Mouse (Mus musculus) gastrocnemius, postnatal 14 days (tissue): ENCODE measurements around the gene Vmn1r125. TPM values are rescaled to one million over a fixed set of nuclear protein-coding genes. Genes with fewer than 3 reads are reported as not detected.
"Not testable (repeated sequence)": the region's sequence is repeated elsewhere in the genome, so short reads cannot be mapped to it uniquely, and the experiment has no call there.

Experiments used
- DNase-seq: peaks from one replicate; pipeline ENCODE4 v3.0.0; 2021; ENCODE audit warnings: mixed read lengths
- intact Hi-C: fragments of 180-260 bp; cut with DNase I; formaldehyde crosslinking; loops from one replicate; pipeline ENCODE4 v1.15.1; 2025; ENCODE audit warnings: low total_unique reads
- long read RNA-seq, 2 experiments: library from polyadenylated mRNA; stranded (forward); transcript quantifications; one replicate each; pipeline ENCODE4 v2.0.0; 2021
- total RNA-seq, 2 experiments: library from RNA; stranded (reverse); gene quantifications; 2 replicates each; pipeline ENCODE4 v1.2.3; 2021

Vmn1r125 gene
- total RNA-seq: not detected
- long read RNA-seq, experiment 1: 0 reads
- long read RNA-seq, experiment 2: 0 reads

DNA sequence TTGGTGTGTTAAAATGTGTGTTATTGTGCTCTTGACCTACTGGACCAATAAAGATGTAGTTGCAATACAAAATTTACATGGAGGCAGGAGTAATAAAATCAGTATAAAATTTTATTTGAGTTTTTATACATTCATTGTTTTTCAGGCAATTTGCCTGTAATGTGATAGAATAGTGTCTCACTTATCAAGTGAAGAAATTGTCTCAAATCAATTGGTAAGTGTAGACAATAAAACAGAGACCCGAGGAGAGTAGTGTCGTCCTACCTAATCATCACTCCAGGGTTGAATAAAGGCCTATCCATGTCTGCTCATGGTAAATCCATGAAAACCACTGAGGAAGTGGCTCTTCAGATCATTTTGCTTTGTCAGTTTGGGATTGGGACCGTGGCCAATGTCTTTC is at the start of gene Vmn1r125:
TSS of gene Vmn1r125 (plus strand) at position 301 of the 400 bp plus-strand sequence.
- DNase-seq, intact Hi-C loops: not testable (repeated sequence)

DNA sequence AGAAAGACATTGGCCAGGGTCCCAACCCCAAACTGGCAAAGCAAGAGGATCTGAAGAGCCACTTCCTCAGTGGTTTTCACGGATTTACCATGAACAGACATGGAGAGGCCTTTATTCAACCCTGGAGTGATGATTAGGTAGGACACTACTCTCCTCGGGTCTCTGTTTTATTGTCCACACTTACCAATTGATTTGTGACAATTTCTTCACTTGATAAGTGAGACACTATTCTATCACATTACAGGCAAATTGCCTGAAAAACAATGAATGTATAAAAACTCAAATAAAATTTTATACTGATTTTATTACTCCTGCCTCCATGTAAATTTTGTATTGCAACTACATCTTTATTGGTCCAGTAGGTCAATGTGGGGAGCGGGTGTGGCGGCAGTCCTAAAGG is 11.5 kb upstream of the Vmn1r125 start, which contains the start of gene Vmn1r124:
TSS of gene Vmn1r124 (minus strand) at position 101 of the 400 bp plus-strand sequence.
- intact Hi-C loops, DNase-seq: not testable (repeated sequence)

DNA sequence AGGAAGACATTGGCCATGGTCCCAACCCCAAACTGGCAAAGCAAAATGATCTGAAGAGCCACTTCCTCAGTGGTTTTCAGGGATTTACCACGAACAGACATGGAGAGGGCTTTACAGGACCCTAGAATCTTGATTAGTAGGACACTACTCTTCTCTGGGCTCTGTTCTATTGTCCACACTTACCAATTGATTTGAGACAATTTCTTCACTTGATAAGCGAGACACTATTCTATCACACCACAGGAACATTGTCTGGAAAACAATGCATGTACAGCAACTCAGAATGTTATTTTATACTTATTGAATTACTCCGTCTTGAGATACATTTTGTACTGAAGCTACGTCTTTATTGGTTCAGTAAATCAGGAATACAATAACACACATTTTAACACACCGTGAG is 29.4 kb downstream of the Vmn1r125 start, which contains the start of gene Vmn1r126:
TSS of gene Vmn1r126 (minus strand) at position 101 of the 400 bp plus-strand sequence.
- intact Hi-C loops, DNase-seq: not testable (repeated sequence)

DNA sequence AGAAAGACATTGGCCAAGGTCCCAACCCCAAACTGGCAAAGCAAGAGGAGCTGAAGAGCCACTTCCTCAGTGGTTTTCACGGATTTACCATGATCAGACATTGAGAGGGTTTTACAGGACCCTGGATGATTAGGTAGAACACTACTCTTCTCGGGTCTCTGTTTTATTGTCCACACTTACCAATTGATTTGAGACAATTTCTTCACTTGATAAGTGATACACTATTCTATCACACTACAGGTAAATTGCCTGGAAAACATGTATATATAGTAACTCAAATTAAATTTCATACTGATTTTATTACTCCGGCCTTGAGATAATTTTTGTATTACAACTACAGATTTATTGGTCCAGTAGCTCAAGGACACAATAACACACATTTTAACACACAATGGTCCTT is 47.8 kb downstream of the Vmn1r125 start, which contains the start of gene Vmn1r127:
TSS of gene Vmn1r127 (minus strand) at position 101 of the 400 bp plus-strand sequence.
- DNase-seq, intact Hi-C loops: not testable (repeated sequence)

Other genes starting within 250 kb of the Vmn1r125 start
- not detected for gene Vmn1r120, start 218.4 kb upstream of the Vmn1r125 start, total RNA-seq
- not detected for gene Vmn1r121, start 173.7 kb upstream of the Vmn1r125 start, total RNA-seq
- not detected for gene Vmn1r122, start 138.1 kb upstream of the Vmn1r125 start, total RNA-seq
- not detected for gene Vmn1r123, start 110.0 kb upstream of the Vmn1r125 start, total RNA-seq
- not detected for gene Gm5157, start 81.8 kb upstream of the Vmn1r125 start, total RNA-seq
- not detected for gene Vmn1r124, start 11.6 kb upstream of the Vmn1r125 start, total RNA-seq
- gene Vmn1r126, start 29.3 kb downstream of the Vmn1r125 start, total RNA-seq: not detected
- gene Vmn1r127, start 47.7 kb downstream of the Vmn1r125 start, total RNA-seq: not detected
- gene Vmn1r128, start 77.2 kb downstream of the Vmn1r125 start, total RNA-seq: not detected
- gene Vmn1r129, start 89.1 kb downstream of the Vmn1r125 start, total RNA-seq: not detected
- gene Gm6882, start 160.6 kb downstream of the Vmn1r125 start, total RNA-seq: not detected
- gene Vmn1r130, start 239.6 kb downstream of the Vmn1r125 start, total RNA-seq: not detected